Mouse (Mus musculus): Measurements from ENCODE around the gene Zeb2.

The Zeb2 gene

DNA sequence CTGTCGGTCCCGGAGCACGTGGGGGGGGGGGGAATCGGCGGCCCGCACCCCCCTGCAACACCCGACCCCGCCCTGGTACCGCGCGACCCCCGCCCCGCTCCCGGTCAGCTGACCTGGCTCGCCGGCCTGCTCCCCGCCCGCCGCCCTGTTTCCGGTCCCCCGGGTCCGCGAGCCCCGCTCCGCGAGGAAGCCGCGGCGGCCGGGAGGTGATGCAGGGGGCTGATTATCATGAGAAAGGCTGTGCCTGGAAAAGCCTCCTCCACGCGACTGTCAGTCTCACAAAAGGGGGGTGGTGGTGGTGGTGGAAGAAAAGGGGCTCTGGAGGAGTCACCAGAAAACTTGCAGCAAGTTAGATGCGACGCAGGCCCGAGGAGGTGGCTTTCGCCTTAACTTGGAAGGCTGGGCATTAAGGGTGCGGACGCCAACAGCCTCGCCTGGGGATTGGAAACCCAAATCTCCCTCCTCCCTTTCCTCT is at the start of gene Zeb2:
Zeb2 (minus strand) TSS at position 309 of the 475 bp plus-strand sequence.
- DNase-seq = peak; percentile 76

DNA sequence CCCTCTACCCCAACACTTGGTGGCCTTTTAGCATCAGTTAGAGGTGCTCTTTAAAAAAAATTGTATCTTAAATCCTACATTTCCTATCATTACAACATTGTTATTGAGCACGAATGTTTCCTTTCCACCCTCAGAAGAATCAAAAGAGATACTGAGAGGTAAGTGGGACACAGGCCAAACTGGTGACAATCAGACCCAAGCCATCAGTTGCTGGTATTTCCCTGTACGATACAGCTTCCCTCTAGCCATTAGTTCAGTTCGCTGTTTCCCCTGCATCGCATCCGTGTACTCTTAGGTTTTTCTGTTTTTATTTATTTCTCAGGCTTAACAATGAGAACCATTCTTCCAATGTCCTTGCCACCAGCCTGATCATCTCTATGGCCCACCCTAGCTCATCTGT is 41.6 kb upstream of the Zeb2 start:
- DNase-seq = no peak

DNA sequence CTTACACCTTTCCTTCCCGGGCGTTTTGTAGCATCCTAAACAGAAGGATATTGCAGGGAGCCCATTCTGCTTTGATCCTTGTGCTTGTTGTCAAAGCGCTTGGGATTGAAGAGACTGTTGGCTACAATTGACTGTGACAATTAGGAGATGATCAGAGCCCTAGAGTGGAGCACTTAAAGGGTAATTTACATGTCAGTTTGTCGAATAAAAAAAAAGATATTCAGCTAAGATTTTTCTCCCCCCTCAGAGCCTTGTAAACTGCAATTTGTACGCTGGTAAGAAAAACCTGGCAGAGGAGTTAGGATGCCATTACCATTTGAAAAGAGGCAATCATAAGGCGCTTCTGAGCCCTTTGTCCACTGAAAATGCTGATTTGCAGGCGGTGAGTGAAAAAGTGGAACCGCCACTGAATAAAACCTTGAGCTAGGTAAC is 41.2 kb upstream of the Zeb2 start:
- DNase-seq = no peak

DNA sequence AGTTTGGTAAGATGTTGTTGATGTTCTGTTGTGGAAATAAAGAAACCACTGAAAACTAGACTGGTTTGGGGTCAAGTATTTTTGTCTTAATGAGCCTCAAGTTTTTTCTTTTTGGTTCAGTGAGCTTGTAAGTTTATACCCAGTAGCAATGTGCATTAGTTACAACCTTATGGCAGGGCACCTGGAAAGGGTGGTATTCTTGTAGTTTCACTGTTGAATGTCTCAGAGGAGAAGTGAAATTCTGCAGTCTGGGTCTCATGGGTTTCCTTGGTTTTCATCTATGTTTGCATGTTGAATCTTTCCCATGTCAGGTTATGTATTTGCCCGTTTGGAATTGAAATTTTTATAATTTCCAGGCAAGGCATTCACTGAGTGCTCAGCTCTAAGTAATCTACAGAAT is 36.1 kb upstream of the Zeb2 start:
- DNase-seq = no peak

DNA sequence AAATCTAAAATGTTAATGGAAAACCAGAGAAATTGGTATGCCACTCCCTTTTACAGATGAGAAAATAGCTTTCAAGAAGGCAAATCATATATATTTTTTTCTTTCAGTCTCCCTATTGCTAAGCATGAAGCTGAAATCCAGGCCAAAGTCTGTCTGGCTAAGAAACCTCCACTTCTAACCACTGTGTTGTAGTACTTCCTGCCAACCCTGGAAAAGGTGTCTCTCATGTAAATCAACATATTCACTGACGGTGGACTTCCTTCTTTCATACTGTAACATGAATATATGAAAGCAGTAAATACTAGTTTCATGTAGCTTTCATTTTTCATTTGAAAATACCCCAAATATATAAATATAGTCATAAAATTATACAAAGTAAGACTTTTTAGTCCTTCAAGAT is 26.0 kb upstream of the Zeb2 start:
- DNase-seq = no peak

DNA sequence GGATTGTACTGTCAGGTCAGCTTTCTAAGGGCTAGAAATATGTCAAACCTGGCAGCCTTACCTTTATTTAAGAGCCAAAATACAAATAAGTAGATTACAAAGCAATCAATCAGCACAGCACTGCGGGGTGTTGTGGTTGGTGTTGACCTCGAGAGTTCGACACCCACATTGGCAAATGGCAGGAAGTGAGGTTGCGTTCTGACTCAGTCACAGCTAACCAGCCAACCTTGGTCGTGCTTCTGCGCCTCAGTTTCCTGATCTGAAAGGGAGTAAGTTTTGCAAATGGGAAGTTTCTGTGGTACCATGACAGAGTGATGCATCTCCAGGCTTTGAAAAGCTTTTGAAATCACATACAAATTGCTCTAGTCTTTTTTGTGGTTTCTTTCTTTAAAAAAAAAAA is 21.7 kb upstream of the Zeb2 start:
- no peak for DNase-seq

DNA sequence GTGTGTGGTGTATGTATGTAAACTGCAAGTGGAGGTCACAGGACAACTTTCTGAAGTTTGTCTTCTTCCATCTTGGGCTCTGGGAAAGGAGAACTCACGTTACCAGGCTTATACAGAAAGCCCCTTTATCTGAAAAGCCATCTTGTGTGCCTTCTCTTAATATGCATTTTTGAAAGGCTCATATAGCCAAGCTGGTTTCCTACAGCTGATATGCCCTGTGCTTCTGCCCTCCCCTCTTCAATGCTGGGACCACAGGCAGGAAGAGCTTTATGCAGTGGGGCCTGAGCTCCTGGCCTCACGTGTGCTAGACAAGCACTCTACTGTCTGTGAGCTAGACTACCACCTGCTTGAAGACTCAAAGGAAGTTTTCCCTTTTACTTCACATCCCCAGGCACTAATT is 19.6 kb upstream of the Zeb2 start:
- DNase-seq = no peak

DNA sequence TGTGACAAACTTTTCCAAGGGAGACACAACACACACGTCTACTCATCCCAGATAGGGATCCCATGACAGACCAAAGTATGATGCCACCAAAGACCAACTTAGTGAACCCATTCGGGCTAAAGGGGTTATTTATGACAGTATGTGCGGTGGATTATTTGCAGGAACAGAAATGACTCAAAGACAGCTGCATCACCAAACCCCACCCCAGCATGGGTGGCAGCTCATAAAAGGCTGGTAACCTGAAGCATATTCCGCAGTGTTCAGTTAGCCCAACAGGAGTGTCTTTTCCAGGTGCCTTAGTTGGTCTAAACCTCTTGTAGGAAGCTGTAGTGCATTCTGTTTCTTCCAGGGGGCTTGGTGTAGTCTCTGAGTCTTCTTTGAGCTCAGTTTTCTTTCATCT is 16.0 kb upstream of the Zeb2 start:
- no peak for DNase-seq

DNA sequence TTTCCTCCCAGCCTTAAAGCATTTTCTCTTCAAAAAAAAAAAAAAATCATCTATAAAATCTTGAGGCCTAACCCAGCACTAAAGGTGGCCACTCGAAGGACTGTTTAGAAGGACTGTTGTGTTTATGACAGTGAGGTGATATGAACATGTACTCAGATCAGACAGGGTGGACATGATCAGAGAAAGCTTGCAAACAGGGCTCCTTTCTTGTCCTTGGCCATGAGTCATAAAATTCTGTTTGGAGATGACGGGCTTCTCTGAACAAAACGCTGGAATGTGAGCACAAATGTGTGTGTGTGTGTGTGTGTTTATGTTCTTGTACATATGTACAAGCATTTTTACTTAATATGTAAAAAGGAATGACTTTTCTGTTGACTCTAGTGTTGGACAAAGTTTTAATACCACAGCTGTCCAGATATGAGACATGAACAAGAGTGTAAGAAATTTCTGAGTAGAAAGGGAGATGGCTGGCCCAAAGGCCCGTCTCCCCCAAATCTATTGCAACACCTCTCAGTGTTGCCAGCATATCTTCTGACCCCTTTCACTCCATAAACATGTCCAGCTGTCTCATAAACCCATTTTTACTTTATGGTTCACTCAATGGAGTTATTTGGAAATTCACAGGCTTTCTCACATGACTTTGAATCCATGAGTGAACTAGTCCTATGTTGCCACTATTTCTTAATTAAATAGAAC is 13.4 kb upstream of the Zeb2 start:
- DNase-seq = no peak

DNA sequence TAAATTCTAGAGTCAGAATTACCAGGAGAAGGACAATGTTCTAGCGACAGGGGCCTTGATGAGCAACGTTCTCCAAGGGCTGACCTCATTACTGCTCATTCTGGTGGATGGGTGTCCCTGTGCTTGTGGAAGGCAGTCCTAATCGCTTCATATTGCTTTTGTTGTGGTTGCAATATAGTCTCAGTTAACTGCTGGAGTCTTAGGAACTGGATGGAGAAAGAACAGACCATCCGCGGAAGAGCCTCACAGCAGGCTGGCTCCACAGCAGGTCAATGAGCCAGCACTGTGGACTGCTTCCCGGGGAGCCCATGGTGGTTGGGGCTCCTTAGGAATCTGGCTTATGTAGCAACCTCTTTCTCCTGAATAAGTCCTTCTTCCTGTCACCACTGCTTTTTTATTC is 12.4 kb upstream of the Zeb2 start:
- no peak for DNase-seq

DNA sequence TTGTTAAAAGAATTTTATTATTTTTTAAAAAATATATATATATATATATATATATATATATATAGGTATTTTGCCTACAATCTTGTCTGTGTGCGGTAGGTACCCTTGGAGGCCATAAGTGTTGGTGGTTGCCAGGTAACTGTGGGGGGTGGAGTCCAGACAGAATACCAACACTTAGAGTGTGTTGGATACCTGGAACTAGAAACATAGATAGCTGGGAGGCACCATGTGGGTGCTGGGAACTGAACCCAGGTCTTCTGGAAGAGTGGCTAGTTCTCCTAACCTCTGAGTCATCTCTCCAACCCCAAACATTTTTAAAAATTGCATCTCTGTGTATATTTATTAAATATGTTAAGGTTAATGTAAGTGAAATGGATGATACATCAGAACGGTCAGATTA is 11.5 kb upstream of the Zeb2 start:
- DNase-seq = no peak

DNA sequence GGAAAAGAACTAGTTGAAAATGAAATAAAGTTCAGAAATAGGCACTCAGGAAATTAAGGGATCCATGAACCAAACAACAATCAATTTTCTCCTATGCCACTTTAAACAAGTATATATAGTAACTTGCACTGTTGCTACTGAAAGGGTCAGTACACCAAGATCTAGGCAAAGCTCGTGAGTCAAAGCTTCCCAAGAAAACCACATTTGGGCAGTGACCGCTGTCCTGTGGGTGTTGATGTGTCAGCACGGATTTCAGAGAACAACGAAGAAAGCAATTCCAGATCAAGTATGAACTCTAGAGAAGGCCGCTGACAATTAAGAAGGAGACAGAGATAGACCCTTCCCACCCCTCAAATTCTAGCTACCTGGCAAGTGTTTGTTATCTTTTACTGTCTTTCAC is 9.2 kb upstream of the Zeb2 start:
- no peak for DNase-seq

DNA sequence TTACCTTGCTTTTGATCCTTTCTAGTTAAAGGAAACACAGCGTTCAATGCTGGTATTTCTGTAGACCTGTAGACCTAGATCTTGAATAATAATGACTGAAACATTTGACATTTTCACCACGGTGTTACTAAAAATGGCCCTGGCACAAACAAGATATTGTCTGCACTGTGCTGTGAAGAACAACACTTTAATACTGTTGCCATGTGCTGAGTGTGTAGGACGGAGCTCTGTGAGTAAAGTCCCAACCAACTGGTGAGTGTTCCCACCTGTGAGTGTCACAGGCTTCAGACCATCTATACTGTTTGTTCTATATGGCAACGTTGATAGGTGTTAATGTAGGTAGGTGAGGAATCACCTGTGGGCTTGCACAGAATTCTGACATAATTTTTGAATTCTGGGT is 8.0 kb upstream of the Zeb2 start:
- no peak for DNase-seq

DNA sequence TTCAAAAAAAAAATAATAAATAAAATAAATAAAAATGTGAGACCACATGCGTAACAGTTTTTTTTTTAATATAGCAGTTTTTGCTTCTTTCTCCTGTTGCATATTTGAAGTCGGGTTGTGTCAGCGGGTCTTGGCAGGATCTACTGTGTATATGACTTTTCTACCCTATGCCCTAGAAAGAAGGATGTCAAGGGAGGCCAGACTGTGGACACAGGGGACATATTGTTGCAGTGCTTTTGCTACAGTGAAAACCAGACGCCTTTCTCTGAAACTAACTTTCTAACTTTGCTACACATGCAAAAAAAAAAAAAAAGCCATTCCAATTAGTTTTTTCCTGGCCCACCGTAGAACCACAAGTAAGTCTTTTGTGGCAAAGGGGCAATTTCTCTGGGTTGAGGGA is 6.3 kb upstream of the Zeb2 start:
- DNase-seq = no peak

DNA sequence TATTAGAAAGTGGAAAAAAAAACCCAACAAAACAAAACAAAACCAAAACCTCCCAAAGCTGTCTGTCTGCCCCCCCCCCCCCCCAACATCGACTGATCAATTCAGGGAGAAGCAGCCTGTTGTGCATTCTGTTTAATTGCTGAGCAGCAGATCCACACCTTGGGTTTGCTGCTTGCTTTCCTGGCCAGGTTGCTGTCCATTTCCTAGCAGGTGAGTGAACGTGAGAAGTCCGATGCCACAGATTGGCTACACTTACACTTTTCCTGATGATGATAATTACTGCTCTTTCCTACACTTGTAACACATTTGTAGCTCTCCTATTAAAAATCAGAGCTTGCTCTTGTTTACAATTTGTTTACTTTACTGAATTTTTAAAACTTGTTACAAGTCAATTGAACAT is 926 bp upstream of the Zeb2 start:
- no peak for DNase-seq

DNA sequence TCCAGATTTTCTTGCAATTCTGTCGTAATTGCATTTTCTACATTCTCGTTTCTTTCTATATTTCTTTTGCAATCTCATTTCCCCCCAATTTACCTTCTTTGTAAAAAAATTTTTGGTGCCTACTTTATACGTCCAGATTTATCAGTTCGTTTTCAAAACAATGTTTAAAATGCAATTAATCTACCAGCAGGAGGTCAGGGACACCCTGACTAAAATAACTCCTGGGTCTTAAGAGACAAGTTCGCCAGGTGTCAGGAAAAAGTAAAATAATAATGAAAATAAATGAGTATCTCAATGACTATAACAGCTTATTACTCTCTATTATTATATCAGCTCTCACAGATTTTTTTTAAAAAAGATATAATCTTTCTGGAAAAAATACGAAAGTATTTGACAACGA is 397 bp upstream of the Zeb2 start:
- no peak for DNase-seq

DNA sequence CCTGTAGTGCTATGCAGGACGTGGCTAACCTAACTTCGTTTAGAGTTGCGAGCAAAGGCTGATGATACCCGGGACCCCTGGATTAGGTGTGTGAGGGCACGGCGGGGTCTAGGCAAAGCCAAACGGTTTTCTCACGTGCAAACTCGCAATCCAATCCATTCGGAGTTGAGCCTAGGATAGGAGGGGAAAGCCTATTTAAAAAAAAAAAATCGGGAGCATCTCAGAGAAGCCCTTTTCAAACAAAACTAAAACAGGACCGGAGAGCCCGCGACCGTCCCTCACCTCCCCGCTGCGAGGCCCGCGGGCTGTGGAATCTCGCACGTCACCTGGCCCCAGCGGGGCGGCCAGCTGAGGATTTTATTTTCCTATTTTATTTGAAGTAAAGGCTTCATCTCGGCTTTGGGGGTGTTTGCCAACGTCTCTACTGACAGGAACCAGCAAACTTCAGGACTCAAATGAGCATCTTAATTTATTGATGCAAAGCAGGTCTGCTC is 617 bp downstream of the Zeb2 start:
- DNase-seq = no peak

DNA sequence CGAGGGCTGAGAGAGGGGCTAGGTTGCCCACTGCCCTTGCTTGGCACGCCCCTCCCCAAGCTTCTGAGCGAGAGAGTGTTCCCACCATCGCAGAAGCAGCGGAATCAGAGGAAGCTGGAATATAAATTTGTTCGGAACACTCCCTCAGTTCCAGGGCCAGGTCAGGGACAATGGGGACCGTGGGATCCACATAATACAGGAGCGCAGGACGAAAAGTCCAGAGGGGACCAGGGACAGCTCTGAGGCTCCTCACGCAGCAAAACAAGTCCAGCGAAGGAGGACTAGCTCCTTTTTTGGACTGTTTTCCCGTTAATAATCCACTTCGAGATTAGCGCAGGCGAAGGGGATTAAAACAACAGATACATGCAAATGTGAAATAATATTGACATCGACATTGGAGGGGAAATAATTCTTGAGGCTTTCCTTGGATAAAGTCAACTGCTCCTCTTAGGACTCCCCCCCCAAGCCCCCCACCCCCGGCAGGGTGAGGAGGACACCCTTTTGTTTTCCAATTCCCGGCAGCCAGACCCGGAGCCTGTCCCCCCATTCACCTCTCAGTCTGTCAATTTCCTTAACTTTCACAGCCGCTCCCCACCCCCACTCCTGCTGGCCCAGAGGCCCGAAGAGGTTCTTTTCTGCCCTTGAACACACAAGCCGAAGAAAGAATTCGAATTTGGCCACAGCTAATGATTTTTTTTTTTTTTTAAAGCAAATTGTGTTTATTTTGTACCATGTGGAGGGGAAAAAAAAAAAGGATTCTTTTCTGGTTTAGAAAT is 1.3 kb downstream of the Zeb2 start:
- peak; percentile 71 for DNase-seq

DNA sequence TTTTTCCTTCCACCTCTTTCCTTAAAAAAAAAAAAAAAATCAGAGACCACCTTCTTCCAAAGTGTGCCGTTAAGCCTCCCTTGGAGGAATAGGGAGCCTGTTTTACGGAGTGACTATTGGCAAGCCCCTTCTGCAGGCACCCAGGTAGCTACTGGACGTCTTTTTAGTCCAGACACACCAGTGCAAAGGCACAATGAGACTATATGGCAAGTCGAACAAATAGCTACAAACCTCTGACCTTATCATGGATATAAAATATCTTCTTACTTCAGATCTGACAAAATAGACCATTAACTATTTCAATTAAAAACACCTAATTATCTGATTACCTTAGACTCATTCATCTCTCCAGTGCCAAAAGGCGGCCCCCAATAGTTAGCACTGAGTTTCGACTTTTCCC is 2.0 kb downstream of the Zeb2 start:
- DNase-seq = no peak

DNA sequence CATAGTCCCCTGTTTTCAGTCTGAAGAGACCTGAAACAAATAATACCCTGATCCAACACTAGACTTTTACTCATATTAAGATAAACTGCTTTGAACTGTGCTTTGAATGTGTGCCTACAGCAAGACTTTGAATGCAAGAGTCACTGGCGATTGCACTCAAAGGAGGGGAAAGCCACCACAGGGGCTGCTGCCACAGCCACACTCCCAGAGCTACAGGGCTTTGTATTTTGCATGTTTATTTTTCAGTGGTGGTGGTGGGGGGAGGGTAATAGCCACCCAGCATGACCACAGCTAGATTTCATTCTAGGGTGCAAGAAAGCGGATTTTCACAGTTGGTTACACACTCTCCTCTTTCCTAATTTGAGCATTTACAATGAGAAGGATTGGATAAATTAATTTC is 2.6 kb downstream of the Zeb2 start:
- DNase-seq = no peak

DNA sequence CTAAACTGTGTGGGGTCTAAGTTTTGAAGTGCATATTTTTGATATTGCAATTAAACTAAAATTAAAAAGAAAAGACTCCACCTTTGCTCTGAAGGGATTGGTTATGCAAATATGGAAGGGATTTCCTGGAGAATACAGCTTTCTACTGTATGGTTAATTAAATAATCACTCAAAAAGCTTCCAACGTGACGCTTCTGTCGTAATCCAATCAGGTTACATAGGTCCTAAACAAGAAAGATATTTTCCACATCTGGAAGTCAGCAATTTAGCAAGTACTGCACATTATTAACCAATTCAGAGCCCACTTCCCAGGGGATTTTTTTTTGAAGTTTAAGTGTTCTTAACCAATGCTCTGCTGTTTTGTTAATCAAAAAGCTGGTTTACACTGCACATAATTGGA is 3.3 kb downstream of the Zeb2 start:
- no peak for DNase-seq

DNA sequence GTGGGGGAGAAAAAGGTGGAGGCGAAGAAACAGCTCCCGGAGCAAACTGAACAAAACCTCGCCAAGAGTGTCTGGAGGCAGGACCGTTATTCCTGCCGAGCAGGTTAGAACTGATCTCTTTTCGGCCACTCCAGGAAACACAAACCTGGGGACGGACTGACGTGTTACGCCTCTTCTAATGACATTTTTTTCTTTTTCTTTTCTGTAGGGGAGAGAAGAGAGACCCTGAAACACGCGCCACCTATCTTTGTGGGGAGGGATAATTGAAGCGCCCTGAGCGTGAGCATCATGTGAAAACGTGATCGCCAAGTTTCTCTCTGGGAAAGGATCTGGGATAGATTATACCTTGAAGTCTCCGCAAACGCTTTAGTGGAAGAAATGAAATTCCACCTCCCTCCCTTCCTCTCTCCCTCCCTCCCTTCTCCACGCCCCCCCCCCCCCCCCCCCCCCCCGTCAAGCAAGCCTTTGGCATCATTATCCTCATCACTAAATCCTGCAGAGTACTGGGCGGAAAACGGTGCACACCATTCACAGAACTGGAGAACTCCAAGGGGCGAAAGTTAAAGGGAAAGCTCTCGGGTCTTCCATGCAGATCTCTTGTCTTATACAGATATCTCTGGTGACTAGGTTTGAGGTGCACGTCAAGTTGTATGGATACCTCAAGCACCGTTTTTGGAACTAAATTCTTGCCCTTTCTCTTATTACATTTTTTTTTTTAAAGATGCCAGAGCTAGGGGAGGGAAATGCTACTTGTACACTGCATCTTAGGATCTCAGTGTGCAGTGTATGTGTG is 4.1 kb downstream of the Zeb2 start:
- DNase-seq = peak; percentile 41

DNA sequence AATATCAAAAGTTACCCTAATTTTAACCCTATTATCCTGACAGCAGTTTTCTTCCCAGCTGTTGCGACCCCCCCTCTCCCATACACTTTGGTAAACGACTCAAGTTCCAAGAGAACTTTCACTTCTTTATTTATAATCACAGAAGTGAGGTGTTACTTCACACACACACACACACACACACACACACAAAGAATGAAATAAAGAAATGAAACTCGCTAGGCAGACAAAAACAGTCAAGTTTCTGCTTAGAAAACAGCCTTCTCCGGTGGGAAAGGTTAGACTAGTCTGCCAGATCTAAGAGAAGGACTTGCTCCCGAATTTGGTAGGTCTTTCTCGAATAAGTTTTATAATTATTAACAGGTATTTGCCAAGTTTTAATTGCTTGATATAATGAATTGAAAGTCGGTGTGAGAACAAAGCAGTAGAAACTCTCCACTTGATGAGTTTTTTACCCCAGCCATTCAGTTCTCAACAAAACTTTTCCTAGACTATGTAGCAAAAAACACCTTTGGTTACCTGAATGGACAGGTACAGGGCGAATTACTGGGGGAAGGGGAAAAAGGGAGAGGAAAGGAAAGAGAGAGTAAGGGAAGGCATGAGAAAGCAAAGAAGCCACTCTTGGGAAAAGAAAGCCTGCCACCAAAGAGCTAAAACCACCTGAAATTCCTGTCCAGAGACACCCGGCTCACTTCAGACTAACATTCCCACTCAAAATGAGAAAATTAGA is 5.0 kb downstream of the Zeb2 start:
- DNase-seq = no peak
